Mouse (Mus musculus) kidney, embryonic 16.5 days (tissue): ENCODE results near the gene Opcml. TPM values are rescaled to one million over a fixed set of nuclear protein-coding genes. Genes with fewer than 3 reads are reported as not detected.

Experiments used
- ATAC-seq: fragments of 200-750 bp; cut with Nextera tagmentation; 2 replicates; pipeline ENCODE4 v1.8.0; 2017; ENCODE audit warnings: moderate TSS enrichment; ENCODE audit not compliant: low FRiP score, low TSS enrichment
- H3K27ac ChIP-seq: fragments of 300-500 bp; sonication (generic); 2 replicates; pipeline ENCODE4 v1.5.1; 2014; ENCODE audit warnings: low read length
- H3K27me3 ChIP-seq: fragments of 300-500 bp; sonication (generic); 2 replicates; pipeline ENCODE4 v1.6.1; 2014; ENCODE audit warnings: low read length, control low read depth, mixed read lengths; ENCODE audit not compliant: insufficient read depth
- H3K36me3 ChIP-seq: fragments of 300-500 bp; sonication (generic); 2 replicates; pipeline ENCODE4 v1.6.1; 2014; ENCODE audit warnings: low read length, control low read depth, mixed read lengths; ENCODE audit not compliant: insufficient read depth
- H3K4me1 ChIP-seq: fragments of 300-500 bp; sonication (generic); 2 replicates; pipeline ENCODE4 v1.6.1; 2014; ENCODE audit warnings: low read length, control low read depth, mixed read lengths; ENCODE audit not compliant: insufficient read depth
- H3K4me2 ChIP-seq: fragments of 300-500 bp; sonication (generic); replicated peaks from 2 replicates; pipeline ENCODE4 v1.6.1; 2014; ENCODE audit warnings: low read depth, low read length
- H3K4me3 ChIP-seq: fragments of 300-500 bp; sonication (generic); 2 replicates; pipeline ENCODE4 v1.5.1; 2014; ENCODE audit warnings: mild to moderate bottlenecking, low read length
- H3K9ac ChIP-seq: fragments of 300-500 bp; sonication (generic); replicated peaks from 2 replicates; pipeline ENCODE4 v1.6.1; 2014; ENCODE audit warnings: low read length
- H3K9me3 ChIP-seq: fragments of 300-500 bp; sonication (generic); 2 replicates; pipeline ENCODE4 v1.6.1; 2016; ENCODE audit warnings: low read length, control low read depth
- WGBS: fragments of 180-500 bp; shearing (Covaris S2); extraction: QIAGEN DNeasy Blood & Tissue Kit; methylation state at CpG from one replicate; pipeline ENCODE4 v1.1.7; 2014; 5-methylcytosine and 5-hydroxymethylcytosine counted together
- polyA plus RNA-seq: library from polyadenylated mRNA; unstranded; fragments of >200 nt; fragmentation: Nextera tagmentation; extraction: Ambion mirVana; gene quantifications from 2 replicates; pipeline ENCODE4 v1.2.1, GENCODE M21; 2015

Gene Opcml
- polyA plus RNA-seq, 1 experiment from 2014 or later = 2.0 TPM

DNA sequence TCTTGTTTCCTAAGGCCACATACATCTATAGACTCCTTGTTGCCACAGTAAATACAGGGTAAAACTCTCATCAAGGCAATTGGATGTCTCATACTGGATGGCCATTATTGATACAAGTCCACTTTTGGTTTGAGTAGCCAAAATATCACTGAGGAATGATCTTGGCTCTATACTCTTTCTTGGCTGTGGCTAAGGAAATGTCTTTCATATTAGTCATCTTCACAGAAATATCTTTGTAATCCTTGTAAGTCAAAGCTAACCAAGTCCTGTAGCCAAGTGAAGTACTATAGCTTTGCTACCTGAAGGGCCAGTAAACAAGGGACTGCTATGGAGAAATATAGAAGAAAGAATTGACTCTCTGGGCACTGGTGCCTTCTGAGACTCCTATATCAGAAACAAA, 192.0 kb downstream of the Opcml start:
- no peak overlapping the region for H3K4me3 ChIP-seq
- no peak overlapping the region for H3K4me2 ChIP-seq
- no peaks in the 10 kb centered on the region for H3K27me3 ChIP-seq
- no peaks in the 10 kb centered on the region for H3K9me3 ChIP-seq
- no peak overlapping the region for H3K27ac ChIP-seq
- no peak for ATAC-seq
- H3K36me3 ChIP-seq = no peaks in the 10 kb centered on the region
- H3K4me1 ChIP-seq = no peaks in the 10 kb centered on the region
- no peak overlapping the region for H3K9ac ChIP-seq

DNA sequence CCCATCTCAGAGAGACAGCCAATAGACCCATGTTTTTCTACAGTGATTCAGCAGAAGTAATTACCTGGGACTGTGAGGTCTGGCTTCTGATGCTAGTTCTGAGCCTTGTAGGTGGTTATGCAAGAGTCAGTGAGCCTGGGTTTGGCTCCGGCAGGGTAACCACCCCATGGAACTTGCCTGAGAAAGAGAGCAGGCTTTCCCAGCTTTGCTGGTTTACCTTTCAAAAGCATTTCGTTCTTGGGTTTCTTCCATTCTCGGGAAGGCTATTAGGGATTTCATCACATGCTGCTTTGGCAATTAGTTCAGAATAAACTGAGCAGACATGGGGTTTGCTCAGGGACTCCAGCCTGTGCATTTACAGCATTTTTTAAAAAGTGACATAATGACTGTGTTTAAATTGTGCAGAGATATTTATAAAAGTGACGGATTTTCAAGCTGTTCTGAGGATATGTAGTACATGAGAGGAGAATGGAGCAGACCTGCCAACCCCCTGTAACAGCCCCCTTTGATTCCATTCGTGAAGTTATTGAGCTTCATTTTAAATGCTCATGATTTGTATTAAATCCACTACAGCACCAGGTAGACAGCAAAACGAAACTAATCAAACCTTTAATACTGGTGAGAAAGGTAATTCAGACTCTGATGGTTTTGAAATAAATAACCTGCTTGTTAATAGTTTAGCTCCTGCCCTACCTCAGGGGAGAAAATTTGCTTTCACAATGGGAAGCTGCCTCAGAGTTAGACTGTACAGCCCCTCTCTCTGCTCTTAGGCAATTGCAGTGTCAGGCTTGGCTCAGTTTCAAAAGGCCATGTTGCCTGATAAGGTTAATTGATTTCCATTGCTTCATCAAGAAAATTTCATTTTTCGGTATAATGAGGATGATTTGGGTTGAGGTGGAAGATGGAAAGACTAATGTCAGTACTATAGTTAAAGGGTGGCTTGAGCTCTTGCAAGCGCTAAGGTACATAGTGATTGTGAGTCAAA, 196.3 kb downstream of the Opcml start:
- Histone ChIP-seq H3K4me2 (no peak overlapping the region), H3K27me3 (no peaks in the 10 kb centered on the region), H3K9me3 (no peaks in the 10 kb centered on the region), H3K9ac (no peak overlapping the region), H3K36me3 (no peaks in the 10 kb centered on the region), H3K4me1 (no peaks in the 10 kb centered on the region), H3K27ac (no peak overlapping the region), H3K4me3 (no peak overlapping the region)
- WGBS = 83% methylated on average over 8 of the region's 8 CpGs
- ATAC-seq = no peak

DNA sequence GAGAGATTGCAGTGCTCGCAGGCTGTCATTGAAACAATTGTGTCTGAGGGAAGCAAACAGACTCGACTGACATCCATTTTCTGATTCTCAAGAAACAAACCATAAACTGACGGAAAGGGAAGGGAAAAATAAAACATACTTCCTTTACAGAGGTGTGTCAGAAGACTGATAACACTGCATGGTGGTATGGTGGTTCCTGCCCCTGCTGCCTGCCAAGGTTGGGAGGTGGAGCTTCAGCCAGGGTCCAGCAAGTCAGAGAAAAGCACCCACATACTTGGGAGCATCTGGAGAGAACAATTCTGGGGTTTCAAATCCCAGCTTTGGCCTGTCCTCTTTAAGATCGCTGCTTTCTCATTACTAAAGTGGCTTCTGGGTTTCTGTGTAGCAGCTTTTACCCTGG, 201.0 kb downstream of the Opcml start:
- no peak overlapping the region for H3K27ac ChIP-seq
- 82% methylated on average over 4 of the region's 4 CpGs for WGBS
- H3K27me3 ChIP-seq = no peaks in the 10 kb centered on the region
- no peaks in the 10 kb centered on the region for H3K4me1 ChIP-seq
- ATAC-seq = no peak
- H3K9me3 ChIP-seq = no peaks in the 10 kb centered on the region
- H3K36me3 ChIP-seq = no peaks in the 10 kb centered on the region
- no peak overlapping the region for H3K9ac ChIP-seq
- H3K4me2 ChIP-seq = no peak overlapping the region
- H3K4me3 ChIP-seq = no peak overlapping the region

DNA sequence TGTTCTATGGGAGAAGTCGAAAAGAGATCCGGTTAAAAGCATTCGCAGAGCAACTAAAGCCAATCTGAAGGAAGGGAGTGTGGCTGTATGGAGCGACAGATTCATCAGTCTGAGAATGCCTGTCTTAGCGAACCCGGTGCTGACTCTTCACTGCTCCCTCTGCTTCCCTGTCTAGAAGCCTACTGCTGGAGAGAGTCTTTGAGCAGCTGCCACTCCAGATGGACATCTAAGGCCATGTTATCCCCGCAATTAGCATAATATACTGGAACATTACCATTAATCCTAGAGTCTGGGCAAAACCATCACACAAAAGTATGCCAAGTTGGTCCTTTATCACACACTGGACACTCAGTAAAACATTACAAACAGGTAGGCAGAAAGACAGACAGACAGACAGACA, 206.0 kb downstream of the Opcml start:
- ATAC-seq = no peak
- no peaks in the 10 kb centered on the region for H3K9me3 ChIP-seq
- H3K4me1 ChIP-seq = no peaks in the 10 kb centered on the region
- no peak overlapping the region for H3K9ac ChIP-seq
- H3K36me3 ChIP-seq = no peaks in the 10 kb centered on the region
- no peak overlapping the region for H3K4me3 ChIP-seq
- 89% methylated on average over 7 of the region's 7 CpGs for WGBS
- no peak overlapping the region for H3K27ac ChIP-seq
- H3K27me3 ChIP-seq = no peaks in the 10 kb centered on the region
- no peak overlapping the region for H3K4me2 ChIP-seq

DNA sequence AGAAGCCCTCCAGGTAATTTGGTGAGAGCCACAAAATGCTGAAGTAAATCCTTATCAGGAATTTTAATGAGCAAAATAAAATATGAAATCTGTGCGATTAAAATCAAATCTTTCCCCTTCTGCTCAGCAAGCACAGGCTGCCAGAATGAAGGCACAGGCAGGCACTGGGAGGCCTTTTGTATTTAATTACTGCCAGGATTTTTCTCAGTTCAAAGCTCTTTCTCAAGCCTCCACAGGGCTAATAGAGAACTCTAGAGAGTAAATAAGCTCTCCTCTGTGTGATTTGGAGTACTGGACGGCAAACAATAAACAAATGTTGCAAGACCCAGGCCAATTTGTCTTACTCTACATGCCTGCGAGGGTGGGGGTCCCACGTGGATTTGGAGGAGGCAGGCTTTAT, 208.2 kb downstream of the Opcml start:
- no peak overlapping the region for H3K4me2 ChIP-seq
- H3K4me1 ChIP-seq = no peaks in the 10 kb centered on the region
- H3K9ac ChIP-seq = no peak overlapping the region
- 60% methylated on average over 4 of the region's 4 CpGs for WGBS
- no peaks in the 10 kb centered on the region for H3K27me3 ChIP-seq
- no peaks in the 10 kb centered on the region for H3K36me3 ChIP-seq
- no peak overlapping the region for H3K27ac ChIP-seq
- H3K9me3 ChIP-seq = no peaks in the 10 kb centered on the region
- no peak overlapping the region for H3K4me3 ChIP-seq
- no peak for ATAC-seq

DNA sequence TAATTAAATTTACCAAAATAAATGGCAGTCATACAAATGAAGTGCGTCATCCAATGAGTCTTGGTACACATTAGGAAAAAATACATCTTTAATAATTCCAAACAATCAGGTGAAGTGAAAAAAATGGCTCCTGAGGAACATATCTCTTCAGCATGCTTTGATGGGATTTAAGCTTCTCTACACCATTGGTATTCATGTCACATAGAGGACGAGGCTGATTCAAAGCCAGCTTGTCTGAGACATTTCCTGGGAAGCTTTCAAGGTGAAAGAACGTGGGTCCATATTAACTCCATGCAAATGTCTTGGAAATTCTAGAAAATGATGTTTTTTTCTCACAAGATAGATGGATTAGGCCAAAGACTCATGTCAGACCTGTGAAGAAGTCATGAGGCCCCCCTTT, 212.6 kb downstream of the Opcml start:
- H3K27me3 ChIP-seq = no peaks in the 10 kb centered on the region
- 81% methylated on average over 3 of the region's 3 CpGs for WGBS
- H3K36me3 ChIP-seq = no peaks in the 10 kb centered on the region
- no peak overlapping the region for H3K9ac ChIP-seq
- no peak overlapping the region for H3K4me2 ChIP-seq
- H3K4me3 ChIP-seq = no peak overlapping the region
- no peak for ATAC-seq
- peaks cover 6% of the 10 kb centered on the region for H3K9me3 ChIP-seq
- H3K27ac ChIP-seq = no peak overlapping the region
- H3K4me1 ChIP-seq = no peaks in the 10 kb centered on the region

DNA sequence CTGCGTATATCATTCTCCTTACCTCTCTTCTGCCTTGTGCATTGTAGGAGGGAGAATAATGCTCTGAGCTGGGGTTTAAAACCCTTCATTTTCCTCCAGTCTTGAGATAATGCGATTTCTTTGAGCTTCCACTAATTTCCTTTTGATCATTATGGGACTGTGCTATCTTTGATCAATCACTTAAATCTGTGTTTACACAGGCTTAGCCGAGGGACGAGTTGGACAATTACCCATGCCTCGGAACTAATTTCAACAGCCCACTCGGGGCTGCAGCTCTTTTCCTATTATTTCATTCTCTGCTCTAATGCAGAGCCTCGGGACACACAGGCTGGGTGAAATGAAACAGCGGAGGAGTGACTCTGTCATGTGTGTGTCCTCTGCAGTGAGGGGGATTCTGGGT, 220.9 kb downstream of the Opcml start:
- WGBS = 35% methylated on average over 8 of the region's 8 CpGs
- no peaks in the 10 kb centered on the region for H3K4me1 ChIP-seq
- no peak overlapping the region for H3K27ac ChIP-seq
- no peak for ATAC-seq
- H3K9me3 ChIP-seq = peaks cover 1% of the 10 kb centered on the region
- no peaks in the 10 kb centered on the region for H3K27me3 ChIP-seq
- H3K9ac ChIP-seq = no peak overlapping the region
- H3K4me3 ChIP-seq = no peak overlapping the region
- no peak overlapping the region for H3K4me2 ChIP-seq
- H3K36me3 ChIP-seq = no peaks in the 10 kb centered on the region

DNA sequence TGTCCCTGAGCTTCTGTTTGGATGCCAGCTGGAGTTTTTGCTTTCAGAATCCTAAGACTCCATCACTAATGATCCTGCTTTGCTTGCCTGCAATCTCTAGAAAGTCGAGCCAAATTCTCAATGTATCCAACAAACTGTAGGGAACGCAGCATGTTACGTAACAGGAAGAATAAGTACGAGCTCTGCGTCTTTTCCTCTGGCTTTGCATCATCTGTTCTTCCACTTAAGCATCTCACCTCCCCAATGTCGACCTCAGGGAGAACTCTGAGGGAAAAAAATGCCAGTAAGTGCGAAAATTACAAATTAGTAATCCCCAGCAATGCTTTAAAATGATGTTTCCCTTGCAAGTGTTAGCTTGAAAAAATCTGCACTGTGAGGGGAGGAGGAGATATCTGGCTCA, 222.1 kb downstream of the Opcml start:
- Histone ChIP-seq H3K4me2 (no peak overlapping the region), H3K4me3 (no peak overlapping the region), H3K36me3 (no peaks in the 10 kb centered on the region), H3K27ac (no peak overlapping the region), H3K4me1 (no peaks in the 10 kb centered on the region), H3K9ac (no peak overlapping the region), H3K9me3 (no peaks in the 10 kb centered on the region), H3K27me3 (no peaks in the 10 kb centered on the region)
- 75% methylated on average over 7 of the region's 7 CpGs for WGBS
- no peak for ATAC-seq

DNA sequence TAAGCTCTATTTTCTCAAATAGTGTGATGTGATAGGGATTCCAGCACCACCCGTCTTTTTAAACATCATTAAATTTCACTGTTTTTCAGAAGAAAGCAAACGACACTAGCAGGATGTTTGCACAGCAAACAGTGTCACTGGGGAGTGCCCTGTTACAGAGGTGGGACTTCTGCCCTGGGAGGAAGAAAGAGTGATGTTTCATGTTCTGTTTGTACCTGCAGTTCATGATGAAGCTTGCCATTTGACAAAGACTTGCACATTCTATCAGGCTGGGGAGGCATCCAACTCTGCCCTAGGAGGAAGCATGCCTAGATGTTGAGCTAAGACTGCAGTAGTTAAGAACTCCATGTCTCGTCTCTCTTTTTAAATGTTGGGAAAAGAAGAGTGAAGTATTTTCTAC, 222.6 kb downstream of the Opcml start:
- H3K4me1 ChIP-seq = no peaks in the 10 kb centered on the region

DNA sequence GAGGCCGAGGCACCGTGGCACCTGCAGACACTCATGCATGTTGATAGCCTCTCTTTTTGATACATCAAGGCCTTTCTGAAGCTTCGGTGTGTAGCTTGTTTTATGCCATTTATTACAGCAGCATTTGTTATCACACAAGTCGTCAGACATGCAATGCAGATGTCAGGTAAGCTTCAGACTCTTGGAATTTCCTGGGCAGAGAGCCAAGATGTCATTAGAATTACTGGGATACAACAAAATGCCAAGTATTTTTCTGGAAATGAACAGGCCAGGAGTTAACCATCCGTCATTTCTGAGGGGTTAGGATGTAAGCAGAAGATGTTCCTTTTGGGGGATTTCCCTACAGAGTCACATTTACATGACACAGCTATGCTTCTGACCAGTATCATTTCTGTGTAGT, 237.6 kb downstream of the Opcml start:
- no peaks in the 10 kb centered on the region for H3K27me3 ChIP-seq
- no peak overlapping the region for H3K4me2 ChIP-seq
- ATAC-seq = no peak
- H3K9ac ChIP-seq = no peak overlapping the region
- WGBS = 55% methylated on average over 5 of the region's 5 CpGs
- H3K4me3 ChIP-seq = no peak overlapping the region
- H3K4me1 ChIP-seq = no peaks in the 10 kb centered on the region
- no peak overlapping the region for H3K27ac ChIP-seq
- H3K36me3 ChIP-seq = no peaks in the 10 kb centered on the region
- H3K9me3 ChIP-seq = no peaks in the 10 kb centered on the region

More for the DNA sequence above, 222.6 kb downstream of the Opcml start:
- Histone ChIP-seq H3K9me3 (no peaks in the 10 kb centered on the region), H3K4me2 (no peak overlapping the region), H3K27me3 (no peaks in the 10 kb centered on the region), H3K9ac (no peak overlapping the region), H3K4me3 (no peak overlapping the region), H3K36me3 (no peaks in the 10 kb centered on the region), H3K27ac (no peak overlapping the region)
- 26% methylated on average over 3 of the region's 3 CpGs for WGBS
- ATAC-seq = no peak
